Mouse (Mus musculus): Measurements from ENCODE around the gene Zdhhc16.
"Not testable (repeated sequence)": the region's sequence is repeated elsewhere in the genome, so short reads cannot be mapped to it uniquely, and the experiment has no call there.

Zdhhc16 gene

GRCm38 (mm10) chr19:41913774-41914591 is 19.3 kb upstream of the Zdhhc16 start:
- DNase-seq (ENCODE audit: low read depth, low spot score) = no peak

GRCm38 (mm10) chr19:41914592-41914882 is 18.7 kb upstream of the Zdhhc16 start:
- DNase-seq (ENCODE audit: low read depth, low spot score) = not testable (repeated sequence)

DNA sequence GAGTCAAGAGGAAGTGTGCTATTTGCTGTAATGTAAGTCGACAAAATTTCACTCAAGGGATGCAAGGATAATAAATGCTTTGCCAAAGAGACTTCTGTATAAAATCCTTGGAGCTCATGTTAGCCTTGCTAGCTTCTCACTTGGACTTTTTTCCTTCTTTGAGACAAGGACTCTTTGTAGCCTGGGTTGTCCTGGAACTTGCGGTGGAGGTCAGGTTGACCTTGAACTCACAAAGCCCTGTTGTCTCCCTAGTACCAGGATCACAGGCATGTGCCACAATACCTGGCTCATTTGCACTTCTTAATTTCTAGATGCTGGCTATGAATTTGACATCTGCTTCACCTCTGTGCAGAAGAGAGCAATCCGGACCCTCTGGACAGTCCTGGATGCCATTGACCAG is 18.0 kb upstream of the Zdhhc16 start:
- no peak for DNase-seq (ENCODE audit: low read depth, low spot score)

DNA sequence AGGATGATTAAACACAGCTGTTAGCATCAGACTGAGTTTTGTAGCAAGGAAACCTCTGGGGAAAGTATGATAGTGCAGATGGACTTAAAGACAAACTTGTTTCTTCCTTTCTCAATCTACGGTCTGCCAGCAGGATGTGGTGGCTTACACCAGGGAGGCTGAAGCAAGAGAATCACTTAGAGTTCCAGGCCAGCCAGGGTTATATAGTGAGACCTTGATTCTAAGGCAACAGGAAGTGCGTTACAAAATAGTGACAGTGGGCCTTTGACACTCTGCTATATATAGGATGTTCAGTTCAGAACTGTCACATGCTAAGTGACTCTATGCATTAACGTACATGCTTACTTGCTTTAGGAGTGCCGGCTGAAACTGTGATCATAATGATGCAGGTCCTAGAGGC is 16.4 kb upstream of the Zdhhc16 start:
- DNase-seq (ENCODE audit: low read depth, low spot score) = no peak

GRCm38 (mm10) chr19:41919471-41919870 is 13.8 kb upstream of the Zdhhc16 start:
- DNase-seq (ENCODE audit: low read depth, low spot score) = no peak

- no peak for DNase-seq (ENCODE audit: low read depth, low spot score)
Measured at GRCm38 (mm10) chr19:41920412-41921067, 12.7 kb upstream of the Zdhhc16 start.

GRCm38 (mm10) chr19:41932686-41933085 is 594 bp upstream of the Zdhhc16 start:
- DNase-seq (ENCODE audit: low read depth, low spot score) = no peak

DNA sequence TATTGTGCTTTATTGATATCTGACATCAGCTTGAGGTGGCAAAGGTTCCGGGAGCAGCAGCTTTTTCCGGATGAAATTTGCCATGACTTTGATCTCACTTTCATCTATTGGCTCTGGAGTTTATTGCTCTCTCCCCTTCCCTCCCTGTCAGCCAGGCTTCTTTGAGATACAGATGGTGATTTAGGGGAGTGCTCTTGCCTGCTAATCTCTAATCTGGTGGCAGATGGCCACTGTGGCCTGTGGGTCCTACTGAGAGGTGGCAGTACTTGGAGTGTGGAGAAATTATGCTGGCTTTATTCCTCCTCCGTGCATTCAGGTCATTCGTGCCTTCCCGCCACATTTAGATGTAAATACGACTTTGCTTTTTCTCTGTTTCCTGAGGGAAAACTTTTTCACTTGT is 844 bp downstream of the Zdhhc16 start:
- no peak for DNase-seq (ENCODE audit: low read depth, low spot score)

DNA sequence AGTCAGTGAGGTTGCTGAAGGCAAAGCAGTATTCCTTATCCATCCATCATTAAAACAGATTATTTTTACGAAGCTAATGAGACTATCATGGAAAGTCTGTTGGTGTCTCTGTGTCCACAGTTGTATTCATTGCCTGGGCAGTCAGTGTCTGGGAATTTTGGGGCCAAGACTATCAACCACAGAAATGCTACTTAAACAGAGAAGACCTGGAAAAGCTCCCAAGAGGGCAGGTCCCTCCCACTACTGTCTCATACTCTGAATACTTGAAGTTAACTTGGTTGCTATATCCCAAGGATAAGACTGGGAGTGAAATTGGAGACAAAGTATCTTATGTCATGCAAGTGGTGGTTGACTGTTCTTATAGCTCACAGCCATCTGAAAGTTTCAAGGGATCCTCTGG is 2.6 kb downstream of the Zdhhc16 start:
- no peak for DNase-seq (ENCODE audit: low read depth, low spot score)

- no peak for DNase-seq (ENCODE audit: low read depth, low spot score)
Measured at GRCm38 (mm10) chr19:41938539-41938938, 5.3 kb downstream of the Zdhhc16 start.

GRCm38 (mm10) chr19:41943841-41944240 is 10.6 kb downstream of the Zdhhc16 start:
- DNase-seq (ENCODE audit: low read depth, low spot score) = no peak

- no peak for DNase-seq (ENCODE audit: low read depth, low spot score)
Measured at GRCm38 (mm10) chr19:41952287-41952686, 19.0 kb downstream of the Zdhhc16 start.

- no peak for DNase-seq (ENCODE audit: low read depth, low spot score)
Measured at GRCm38 (mm10) chr19:41953574-41953973, 20.3 kb downstream of the Zdhhc16 start.

GRCm38 (mm10) chr19:41969618-41970017 is 36.3 kb downstream of the Zdhhc16 start:
- no peak for DNase-seq (ENCODE audit: low read depth, low spot score)

- DNase-seq (ENCODE audit: low read depth, low spot score) = no peak
Measured at GRCm38 (mm10) chr19:41973891-41974794, 40.9 kb downstream of the Zdhhc16 start.

- DNase-seq (ENCODE audit: low read depth, low spot score) = no peak
Measured at GRCm38 (mm10) chr19:41980422-41980818, 47.1 kb downstream of the Zdhhc16 start.

- DNase-seq (ENCODE audit: low read depth, low spot score) = peak; percentile 96
Measured at GRCm38 (mm10) chr19:41980819-41981594, 47.7 kb downstream of the Zdhhc16 start, which contains the start of gene Mms19. Gene Mms19, minus strand, starts transcription at chr19:41981157.

DNA sequence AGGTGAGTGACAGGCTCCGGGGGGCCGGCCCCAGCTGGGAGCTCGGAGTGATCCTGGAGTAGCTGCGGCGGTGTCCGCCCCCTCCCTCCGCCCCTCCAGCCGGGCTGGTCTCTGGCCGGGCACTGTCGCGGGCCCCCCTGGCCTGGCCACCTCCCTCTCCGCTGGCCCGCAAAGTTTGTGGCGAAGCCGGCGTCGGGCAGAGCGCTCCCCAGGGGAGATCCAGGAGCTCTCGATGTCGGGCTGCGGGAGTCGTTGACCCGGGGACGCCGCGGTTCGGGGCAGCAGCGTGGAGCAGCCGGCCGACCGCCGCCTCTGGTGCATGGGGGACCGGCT is 48.3 kb downstream of the Zdhhc16 start, which contains the start of gene Ubtd1:
TSS of gene Ubtd1 (plus strand) at position 169 of the 333 bp plus-strand sequence.
- no peak for DNase-seq (ENCODE audit: low read depth, low spot score)

DNA sequence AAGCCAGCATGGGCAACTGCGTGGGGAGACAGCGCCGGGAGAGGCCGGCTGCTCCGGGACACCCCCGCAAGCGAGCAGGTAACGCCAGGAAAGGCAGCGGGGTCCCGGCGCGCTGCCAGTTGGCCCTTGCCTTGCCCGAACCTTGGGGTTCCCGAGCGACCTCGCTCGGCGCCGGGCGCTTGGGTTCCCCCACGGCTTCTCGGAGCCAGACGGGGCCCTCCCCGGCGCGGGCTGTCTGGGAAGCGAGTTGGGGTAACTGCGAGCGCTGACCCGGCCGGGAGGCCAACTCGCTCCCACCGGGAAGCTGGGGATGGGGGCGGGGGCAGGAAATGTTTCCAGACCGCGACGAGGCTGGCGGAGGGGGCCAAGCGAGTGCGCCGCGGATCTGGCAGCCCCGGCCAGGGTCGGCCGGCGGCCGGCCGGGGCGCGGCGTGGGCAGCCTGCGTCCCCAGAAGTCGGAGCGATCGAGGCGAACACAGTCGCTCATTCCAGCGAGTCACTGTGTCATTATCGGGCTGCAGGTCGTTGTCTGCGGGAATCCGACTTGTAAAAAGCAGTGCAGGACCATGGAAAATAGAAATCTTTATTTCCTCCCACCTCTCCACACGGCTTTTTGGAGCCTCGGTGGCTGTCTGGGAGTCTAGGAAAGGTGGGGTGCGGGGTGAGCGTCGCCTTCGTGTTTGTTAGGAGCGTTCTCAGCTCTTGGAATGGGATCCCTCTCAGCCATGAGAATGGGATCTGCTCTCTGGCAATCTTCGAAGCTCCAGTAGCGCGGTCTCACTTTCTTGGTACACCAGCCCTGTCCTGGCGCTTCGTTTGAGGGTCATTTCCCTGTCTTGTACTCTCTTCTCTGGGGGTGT is 48.9 kb downstream of the Zdhhc16 start:
- DNase-seq (ENCODE audit: low read depth, low spot score) = no peak

DNA sequence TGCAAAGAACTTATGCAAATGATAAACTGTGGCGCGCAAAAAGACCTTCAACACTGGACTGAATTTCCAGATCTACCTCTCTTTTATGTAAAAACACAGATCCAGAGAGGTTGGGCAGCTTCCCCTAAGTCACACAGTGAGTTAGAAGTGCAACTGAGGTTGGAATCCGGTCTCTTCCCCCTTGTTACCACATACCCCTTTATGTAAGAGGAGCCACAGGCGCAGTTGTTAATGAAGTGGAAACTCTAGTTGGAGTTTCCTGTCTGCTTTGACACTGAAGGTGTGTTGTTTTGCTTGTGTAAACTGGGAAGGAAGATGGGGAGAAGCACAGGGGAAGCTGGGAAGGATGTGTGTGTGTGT is 49.5 kb downstream of the Zdhhc16 start:
- no peak for DNase-seq (ENCODE audit: low read depth, low spot score)

DNA sequence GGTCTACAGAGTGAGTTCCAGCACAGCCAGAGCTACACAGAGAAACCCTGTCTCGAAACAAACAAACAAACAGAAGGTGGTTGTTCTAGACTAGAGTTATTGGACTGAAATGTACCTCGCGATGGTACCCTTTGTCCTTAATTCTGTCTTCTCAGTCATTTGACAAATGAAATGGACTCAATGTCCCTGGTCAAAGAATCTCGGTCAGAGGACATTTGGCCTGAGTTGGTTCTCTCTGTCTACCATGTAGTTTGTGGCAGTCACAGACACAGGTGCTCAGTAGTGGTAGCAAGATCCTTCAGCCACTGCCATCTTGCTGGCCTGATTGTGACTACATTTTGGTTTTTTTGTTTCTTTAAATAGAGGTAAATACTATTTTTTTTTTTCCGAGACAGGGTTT is 52.7 kb downstream of the Zdhhc16 start:
- DNase-seq (ENCODE audit: low read depth, low spot score) = no peak

All from brain, embryonic 18.5 days (tissue).